Mouse (Mus musculus) heart, postnatal 10 days (tissue): Measurements from ENCODE around the gene Fryl. TPM values are rescaled to one million over a fixed set of nuclear protein-coding genes. Genes with fewer than 3 reads are reported as not detected.
A peak's percentile ranks its signal among the peaks of the same experiment; 100 is the strongest.

Experiments used
- DNase-seq, 2 experiments: peaks; one replicate each; pipeline ENCODE4 v3.0.0; 2021
- intact Hi-C: fragments of 180-260 bp; cut with DNase I; formaldehyde crosslinking; loops from one replicate; pipeline ENCODE4 v1.15.1; 2025
- total RNA-seq, 2 experiments: library from RNA; stranded (reverse); gene quantifications; 2 replicates each; pipeline ENCODE4 v1.2.3; 2021

Gene Fryl
- total RNA-seq, 2 experiments from 2014 or later = 47.4 to 51.3 TPM

DNA sequence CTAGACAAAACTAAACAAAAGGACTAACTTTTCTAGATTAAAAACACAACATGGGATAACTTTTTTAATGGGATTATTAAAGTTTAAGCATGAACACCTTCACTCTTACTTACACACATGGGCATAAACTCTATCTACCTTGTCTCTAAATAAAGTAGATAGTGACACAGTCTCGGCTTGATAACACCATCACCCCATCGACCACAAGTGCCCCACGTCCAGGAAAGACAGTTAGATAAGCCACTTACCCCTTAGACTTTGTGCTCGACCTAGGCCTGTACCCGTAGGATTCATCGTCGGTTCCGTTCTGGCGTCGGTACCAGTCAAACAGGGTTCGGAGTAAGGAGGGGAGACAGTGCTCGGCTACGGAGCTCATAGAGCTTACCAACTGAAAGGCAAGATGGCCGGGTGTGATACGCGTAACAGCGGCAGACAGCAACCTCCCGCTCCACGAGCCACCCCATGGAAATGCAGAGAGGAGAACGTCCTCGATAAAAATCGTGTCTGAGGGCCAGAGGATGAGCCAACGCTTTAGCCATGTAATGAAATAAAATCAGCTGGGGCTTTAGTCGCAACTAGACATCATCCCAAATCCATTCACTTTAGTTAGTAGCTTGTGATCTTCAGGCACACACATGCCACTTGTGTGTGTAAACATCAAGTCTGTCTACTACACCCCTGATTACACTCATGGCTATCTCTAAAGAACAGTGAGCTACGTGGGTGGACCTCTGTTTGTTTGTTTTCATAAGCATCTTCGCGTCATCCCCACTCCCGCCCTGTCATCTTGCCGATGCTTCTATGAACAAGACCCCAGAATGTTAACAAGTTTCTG lies 123.2 kb downstream of the Fryl start:
- intact Hi-C loops = loop anchor here (2.0 to 10.0 kb wide), 3 partner anchors 122 to 512 kb away; partner anchors contain the start of gene Sgcb
- no peak for DNase-seq

DNA sequence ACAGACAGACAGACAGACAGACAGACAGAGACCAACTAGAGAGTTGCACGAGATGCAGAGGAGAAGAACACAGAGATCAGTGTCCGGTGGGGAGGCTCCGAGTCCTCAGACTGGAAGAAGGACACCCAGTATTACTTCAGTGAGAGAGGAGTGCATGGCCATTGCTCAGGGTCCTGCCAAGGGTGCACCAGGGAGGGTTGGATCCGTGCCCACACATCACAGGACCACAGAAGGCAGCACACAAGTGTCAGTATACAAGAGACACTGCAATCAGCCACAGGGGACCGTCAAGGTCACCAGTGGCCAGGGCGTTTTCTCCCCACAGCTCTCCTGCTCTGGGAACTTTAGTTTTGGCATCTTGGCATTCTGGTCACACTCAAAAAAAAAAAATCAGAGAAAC lies 125.4 kb downstream of the Fryl start:
- DNase-seq = peak; percentile 73 to 75
- intact Hi-C loops = loop anchor here (5.0 to 10.0 kb wide), 2 partner anchors 176 to 514 kb away; partner anchors contain the start of gene Sgcb

DNA sequence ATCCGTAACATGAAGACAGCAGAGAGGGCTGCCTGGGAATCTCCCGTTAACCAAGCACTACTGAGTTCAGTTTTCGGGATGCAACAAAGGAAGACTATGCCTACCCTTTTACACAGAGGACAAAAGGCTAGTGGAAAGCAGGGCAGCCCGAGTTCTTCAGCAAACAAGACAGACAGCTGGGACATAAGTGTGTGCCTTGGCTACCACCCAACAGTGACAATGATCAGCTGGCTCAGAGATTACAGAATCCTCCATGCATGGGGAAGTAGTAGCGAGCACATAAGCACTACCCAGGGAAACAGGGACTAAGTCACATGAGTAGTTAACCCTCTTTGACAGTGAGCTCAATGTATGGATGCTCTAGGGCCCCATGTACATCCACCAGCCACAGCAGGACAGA lies 126.5 kb downstream of the Fryl start:
- intact Hi-C loops = loop anchor here (5.0 to 10.0 kb wide), 2 partner anchors 177 to 515 kb away; partner anchors contain the start of gene Sgcb
- no peak for DNase-seq

DNA sequence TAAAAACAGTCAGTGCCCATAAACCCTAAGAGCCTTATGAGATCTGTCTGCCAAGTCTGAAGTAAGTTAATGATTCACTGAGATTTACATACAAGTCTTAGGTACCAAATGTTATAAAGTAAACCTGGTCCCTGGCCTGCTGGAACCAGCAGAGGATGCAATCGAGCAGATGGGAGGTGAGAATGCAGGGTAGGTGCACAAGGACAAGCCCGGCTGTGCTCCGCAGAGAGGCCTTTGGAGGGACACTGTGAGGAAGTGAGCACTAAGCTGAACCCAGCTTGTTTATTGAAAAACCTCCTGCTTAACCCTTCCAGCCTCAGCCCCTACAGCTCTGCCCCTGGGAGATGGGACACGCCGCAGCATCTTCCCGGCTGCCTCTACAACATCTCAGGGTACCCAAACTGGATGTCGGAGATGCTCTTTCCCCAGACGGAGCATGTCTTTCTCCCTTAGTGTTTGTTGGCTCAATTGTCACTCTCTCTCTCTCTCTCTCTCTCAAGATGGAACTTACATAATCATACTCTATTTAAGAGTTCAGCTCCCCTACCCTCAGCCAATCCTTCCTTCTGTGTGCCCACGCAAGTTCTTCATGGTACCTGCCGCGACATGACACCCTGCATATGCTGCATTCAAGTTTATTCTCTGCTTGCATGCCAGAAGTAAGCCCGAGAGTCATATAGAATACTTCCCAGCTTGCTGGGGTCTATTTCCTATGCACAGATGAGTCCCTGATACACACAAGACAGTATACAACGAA lies 136.3 kb downstream of the Fryl start:
- intact Hi-C loops = loop anchor here (5.0 kb wide), 1 partner anchor 262 kb away; no protein-coding TSS in a partner anchor
- DNase-seq = no peak

DNA sequence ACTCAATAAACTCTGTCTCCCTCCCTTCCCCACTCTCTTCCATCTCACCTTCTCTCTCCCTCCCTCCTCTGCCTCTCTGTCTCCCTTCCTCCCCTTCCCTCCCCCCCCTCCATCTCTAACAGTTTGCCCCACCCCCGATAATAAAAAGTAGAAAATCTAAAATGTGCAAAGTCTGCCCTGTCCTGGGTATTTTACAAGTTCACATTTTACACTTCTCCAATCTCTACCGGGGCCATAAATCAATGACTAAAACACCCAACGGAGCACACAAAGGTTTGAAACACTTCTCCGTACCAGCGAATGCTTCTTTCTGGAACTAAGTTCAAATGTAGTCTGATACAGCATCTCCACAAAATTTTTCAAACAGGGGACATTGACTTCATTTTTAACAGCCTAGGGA lies 136.9 kb downstream of the Fryl start:
- intact Hi-C loops = loop anchor here (5.0 kb wide), 1 partner anchor 263 kb away; no protein-coding TSS in a partner anchor
- no peak for DNase-seq

DNA sequence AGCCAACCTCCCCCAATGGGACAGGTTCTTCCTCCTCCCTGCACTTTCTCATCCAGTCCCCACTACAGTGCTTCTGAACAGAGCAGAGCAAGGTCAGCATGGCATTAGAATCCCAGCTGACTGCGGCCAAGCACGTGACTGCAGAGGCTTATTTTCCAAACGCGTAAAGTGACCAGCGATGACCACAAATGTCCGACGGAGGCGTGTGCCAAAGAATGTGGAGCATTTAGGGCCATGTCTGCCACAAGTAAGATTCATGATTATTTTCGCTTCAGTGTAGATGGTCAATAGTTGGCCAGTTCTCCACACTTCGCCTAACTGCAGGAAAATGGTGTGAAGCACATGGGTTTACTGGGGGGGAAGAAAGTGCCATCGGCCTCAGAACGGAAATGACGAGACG lies 137.6 kb downstream of the Fryl start:
- no peak for DNase-seq
- intact Hi-C loops = loop anchor here (5.0 kb wide), 1 partner anchor 264 kb away; no protein-coding TSS in a partner anchor

DNA sequence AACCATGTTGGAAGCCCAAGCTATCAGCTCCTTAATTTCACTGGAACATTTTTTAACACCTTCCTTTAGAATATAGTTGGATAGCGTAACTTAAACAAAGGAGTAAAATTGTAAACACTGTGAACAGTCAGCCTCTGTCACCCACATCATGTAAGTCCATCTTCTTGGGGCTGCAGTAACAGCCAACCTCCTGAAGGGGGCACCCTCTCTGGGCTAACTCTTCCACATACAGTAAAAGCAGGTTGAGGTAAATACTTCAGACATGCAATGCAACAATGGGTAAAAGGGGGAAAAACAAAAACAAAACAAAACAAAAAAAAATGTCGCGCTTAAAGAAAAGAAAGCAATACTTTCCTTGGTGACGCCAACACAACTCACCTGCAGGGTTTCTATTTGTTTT lies 141.5 kb downstream of the Fryl start:
- no peak for DNase-seq

DNA sequence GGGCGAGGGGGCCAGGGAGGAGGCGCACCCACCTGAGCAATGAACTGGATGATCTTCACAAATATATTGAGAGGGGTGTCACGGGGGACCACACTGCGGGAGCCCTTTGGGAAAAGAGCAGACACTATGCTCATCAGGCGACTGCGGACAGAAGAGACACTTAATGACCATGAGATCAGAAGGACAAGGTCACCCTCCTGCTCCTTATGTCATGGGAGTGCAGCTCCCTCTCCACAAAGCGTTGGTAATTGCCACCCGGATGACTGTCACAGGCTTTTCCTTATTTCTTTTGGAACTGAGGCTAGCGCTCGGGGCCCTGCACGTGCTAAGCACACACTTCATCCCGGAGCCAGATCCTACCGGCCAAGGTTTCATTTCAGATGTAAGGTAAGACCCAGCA lies 144.1 kb downstream of the Fryl start:
- intact Hi-C loops = no loop called here

More for the DNA sequence above, 141.5 kb downstream of the Fryl start:
- intact Hi-C loops = loop anchor here (5.0 kb wide), 1 partner anchor 267 kb away; no protein-coding TSS in a partner anchor

DNA sequence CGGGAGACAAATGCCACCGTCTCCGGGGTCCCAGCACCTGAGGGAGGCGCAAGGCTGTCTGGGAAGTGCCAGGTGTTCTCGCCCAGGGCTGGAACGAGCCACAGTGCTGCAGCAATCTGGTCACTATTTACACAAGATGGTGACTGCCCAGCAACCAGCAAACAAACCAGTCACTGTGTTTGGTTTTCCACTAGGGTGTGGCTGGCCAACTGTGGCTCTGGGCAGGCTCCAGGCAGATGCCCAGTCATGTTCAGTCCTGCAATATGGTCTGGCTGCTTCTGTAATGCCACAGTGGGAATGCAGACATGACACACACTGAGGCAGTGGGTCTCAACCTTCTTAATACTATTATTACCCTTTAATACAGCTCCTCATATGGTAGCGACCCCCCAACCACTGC lies 152.8 kb downstream of the Fryl start:
- DNase-seq = peak in 1 of 2 experiments; percentile 4
- intact Hi-C loops = no loop called here

More for the DNA sequence above, 144.1 kb downstream of the Fryl start:
- DNase-seq = no peak

DNA sequence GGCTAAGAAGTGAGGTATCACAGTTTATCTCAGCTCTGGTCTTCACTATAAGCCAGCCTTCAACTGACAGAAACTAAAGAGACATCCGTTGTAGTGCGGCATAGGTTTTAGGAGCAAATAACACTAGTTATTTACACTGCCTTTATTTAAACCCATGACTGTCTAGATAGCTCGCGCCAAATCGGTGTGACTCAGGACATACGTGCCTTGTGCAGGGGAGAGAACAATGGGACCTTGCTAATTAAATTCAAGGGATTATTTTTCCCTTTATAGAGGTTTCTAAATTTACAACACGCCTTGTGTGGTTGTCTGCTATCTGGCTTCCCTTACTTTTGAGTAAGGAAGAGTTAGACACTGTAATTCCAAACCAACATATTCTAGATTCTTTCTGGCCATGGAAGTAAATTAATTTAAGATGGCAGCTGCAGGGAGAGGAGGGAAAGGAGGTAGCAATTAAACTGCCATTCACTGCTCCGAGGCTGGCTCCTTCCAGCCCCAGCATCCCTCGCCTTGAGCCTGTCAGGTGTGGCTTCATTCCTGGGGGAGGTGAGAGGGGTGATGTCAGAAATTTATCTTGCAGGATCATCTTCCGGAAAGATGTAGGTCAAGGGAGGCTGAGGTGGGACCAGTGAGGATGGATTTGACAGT lies 154.0 kb downstream of the Fryl start:
- intact Hi-C loops = no loop called here
- no peak for DNase-seq

DNA sequence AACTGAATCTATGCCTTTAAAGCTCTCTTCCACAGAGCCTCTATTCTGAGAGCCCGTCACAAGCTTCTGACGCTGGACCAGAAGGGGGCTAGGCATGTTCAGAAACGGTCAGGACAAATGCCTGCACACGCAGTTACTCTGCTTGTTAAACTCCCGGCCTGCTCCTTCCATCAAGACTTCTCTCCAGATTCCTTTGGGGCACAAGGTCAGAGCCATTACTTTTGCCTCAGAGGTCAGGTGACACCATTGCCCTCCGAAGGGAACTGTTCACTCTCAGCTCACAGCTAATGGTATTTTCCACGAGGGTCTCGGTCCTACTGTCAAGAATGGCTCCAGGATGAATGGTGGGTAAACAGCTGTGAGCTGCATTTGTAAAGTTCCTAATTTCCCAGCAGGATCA lies 164.2 kb downstream of the Fryl start:
- intact Hi-C loops = no loop called here
- no peak for DNase-seq

DNA sequence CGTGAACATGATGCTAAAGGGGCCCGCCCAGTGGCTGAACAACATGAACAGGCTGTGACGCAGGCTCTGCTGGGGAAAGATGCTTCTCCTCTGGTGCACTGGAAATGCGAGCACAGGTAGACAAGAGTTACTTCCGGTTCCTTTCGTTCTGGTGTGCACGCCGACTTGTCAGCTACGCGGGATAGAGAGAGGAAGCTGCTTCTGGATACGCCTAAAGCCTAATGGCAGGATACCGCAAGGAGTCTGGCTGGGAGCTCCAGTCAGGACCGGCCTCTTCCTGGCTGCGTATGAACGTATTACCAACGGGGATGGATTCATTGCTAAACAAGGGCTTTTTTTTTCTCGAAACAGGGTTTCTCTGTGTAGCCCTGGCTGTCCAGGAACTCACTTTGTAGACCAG lies 167.3 kb downstream of the Fryl start:
- no peak for DNase-seq
- intact Hi-C loops = no loop called here

DNA sequence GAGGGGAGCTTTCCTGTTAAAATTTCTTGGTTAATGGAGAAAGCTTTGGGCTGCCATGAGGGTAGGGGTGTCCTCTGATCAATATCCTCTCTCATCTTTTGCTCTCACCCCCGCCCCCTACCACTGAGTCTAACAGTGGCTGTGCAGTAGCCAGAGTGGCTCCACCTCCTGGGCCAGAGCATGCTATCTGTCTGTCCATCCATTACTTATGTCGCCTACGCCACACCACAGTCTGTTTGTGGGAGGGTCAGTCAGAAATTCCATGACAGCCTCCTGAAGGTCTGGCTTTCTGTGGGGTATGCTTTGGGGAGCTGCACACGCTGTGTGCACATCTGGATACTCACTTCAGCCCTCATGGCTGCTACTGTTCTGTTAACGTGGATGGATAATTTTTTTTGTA lies 174.9 kb downstream of the Fryl start:
- intact Hi-C loops = no loop called here
- DNase-seq = no peak

DNA sequence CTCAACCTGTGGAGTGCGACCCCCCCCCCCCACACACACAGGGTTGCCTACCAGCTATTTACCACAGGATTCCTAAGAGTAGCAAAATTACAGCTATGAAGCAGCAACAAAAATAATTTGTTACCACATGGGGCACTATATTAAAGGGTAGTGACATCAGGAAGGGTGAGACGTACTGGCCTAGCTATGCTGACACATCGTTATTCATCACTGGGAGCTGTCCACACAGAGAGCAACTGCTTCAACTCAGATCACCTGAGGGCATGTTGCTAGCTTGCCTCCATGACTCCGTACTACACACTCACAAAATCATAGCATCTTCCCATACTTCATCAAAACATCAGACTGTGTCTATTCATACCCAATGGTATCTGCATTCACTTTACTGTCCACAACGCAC lies 176.6 kb downstream of the Fryl start:
- no peak for DNase-seq
- intact Hi-C loops = no loop called here

DNA sequence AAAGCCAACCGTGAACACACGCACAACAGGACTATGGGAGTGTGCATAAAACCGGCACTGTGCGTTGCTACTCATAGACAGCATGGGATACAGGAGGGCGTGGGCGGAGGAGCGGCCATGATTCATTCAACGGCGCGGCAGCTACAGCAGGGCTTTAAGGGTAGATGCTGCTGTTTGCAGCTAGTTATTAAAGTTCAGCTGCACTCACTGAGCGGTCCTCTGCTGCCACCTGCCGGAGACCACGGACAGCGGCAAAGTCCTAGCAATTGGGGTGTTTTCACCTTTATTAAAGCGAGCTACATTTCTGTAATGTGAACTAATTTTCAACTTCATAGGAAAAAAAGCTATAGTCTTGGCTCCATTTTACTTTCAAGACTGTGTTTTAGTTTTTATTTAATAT lies 185.1 kb downstream of the Fryl start:
- peak; percentile 81 to 88 for DNase-seq
- intact Hi-C loops = loop anchor here (1.0 to 5.0 kb wide), 3 partner anchors 87 to 311 kb away; no protein-coding TSS in a partner anchor

DNA sequence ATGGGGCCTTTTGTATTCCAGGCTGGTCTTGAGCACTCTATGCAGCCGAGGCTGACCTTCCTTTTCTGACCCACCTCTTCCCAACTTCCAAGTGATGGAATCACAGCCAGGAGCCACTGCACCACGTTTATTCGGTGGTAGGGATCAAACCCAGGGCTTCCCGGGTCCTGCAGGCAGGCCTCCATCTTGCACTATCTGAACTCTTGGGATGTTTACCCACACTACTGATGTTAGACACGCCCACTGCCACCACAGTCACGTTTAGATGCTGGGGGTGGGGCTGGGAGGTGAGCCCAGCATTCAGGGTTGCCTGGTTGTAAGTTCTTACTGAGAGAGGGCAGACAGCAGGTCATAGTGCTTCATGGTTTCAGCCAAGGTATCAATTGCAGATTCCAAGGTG lies 189.5 kb downstream of the Fryl start:
- intact Hi-C loops = no loop called here
- DNase-seq = no peak

DNA sequence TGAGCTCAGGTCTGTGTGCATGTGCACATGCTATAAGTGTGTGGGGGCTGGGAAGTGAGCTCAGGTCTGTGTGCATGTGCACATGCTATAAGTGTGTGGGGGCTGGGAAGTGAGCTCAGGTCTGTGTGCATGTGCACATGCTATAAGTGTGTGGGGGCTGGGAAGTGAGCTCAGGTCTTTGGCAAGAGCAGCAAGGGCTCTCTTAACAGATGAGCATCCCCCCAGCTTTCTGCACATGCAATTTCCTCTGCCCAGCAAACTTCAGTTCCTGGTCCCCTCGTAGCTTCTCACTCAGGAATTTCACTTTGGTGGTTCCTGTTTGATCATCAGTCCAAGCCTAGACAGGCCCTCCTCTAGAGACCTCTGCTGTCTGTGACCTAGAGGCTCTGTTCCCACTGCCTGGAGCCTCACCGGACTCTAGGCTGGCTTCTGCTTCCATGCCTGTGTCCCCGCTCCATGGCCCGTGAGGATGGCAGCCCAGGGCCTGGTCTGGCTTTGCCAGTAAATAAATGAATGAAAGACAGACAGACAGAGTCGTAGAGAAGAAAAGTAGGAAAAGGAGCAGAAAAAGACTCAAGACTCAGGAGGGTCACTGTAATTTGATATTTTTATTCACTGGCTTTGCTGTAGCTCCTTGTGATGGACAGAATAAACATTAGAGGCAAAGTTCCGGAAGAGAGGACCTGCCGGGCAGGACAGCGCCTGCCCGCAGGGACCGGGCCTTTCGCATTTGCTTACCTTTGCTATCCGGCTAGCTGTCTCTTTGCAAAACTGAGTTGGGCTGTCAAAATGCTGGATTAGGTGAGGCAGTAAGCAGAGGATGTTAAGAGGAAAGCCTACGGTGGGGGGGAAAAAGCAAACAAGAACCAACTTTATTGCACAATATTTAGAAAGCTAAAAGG lies 192.4 kb downstream of the Fryl start:
- no peak for DNase-seq
- intact Hi-C loops = no loop called here

DNA sequence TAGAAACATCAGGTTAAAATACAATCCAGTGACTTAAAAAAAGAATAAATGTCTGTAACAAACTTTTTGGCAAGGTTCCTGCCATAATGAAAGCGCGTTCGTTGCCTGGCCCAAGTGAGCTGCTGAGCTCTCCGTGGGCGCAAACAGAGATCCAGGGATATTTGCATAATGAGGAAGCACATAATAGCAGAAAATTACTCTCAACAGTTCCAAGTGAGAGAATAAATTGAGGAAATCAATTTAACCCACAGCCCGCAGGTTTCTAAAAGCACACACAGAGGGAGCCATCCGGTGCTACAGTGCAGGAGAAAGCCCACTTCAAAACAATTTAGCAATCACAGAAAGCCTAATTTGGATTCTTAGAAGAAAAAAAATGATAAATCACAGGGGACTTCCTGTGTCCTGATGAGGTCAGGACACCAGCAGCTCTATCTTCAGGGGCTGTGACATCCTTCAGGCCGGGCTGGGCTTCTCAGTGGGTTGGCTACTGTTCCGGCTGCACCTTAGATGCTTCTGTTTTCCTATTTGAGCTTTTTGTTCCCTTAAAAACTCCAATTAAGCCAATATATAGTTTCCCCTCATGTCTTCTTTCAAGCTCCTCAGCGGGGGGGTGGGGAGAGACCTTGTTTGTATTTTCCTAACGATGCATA lies 194.8 kb downstream of the Fryl start:
- DNase-seq = no peak
- intact Hi-C loops = no loop called here

DNA sequence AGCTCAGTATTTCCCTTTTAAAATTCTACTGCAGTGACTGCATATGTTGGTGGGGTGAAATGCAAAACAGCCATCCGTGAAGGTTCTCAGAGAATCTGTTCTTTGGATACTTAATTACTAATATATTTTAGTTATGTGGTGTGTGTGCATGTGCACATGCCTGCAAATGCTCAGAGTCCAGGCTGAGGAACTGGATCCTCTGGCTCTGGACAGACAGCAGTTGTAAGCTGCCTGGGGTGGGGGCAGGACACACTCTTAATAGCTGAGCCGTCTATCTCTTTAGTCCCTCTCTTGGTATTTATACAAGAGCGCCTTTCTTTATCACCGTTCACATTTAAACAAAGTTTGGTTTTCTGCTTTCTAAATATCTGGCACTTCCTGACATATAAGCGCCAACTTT lies 199.5 kb downstream of the Fryl start:
- intact Hi-C loops = loop anchor here (5.0 kb wide), 1 partner anchor 325 kb away; no protein-coding TSS in a partner anchor
- no peak for DNase-seq
